ENCODE assay signal across 27 mouse cellular contexts in the genomic region with DNA sequence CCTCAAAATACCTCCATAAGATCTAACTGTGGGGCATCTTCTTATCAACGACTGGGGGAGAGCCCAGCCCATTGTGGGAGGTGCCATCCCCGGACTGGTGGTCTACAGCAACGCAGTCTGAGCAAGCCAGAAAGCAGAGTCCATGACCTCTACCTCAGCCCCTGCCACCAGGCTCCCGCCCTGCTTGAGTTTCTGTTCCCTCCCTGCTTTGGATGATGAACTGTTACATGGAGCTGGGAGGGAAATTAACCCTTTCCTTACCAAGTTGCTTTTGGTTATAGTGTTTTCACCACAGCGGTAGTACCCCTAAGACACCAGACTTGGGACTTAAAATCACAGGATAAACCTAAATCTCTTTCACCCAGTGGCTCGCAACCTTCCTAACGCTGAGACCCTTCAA. TPM values are rescaled to one million over a fixed set of nuclear protein-coding genes. Genes with fewer than 3 reads are reported as not detected.
DNase-seq lines count a peak whose midpoint lies in the region; ATAC-seq and TF ChIP-seq lines count a peak whose summit lies in the region.
"Had no signal": no experiment of that assay in that cellular context is flagged by ENCODE, and none has a peak within 500 bp of the region (broad histone marks: within the 10 kb centered on the region; RNA-seq: fewer than 3 reads in every experiment).

No protein-coding gene starts in this region.

- WGBS in kidney, embryonic 14.5 days = 40% methylated on average over 7 of the region's 7 CpGs
- 43% methylated on average over 7 of the region's 7 CpGs for WGBS in kidney, embryonic 15.5 days
- WGBS in stomach, postnatal 0 days = 43% methylated on average over 7 of the region's 7 CpGs

- H3K27ac ChIP-seq in kidney, embryonic 14.5 days (ENCODE audit: low read depth, low read length) = no peak overlapping the region
- H3K27ac ChIP-seq in kidney, embryonic 15.5 days = no peak overlapping the region
- H3K27ac ChIP-seq in stomach, postnatal 0 days (replicated peaks) = no peak overlapping the region
- H3K27ac ChIP-seq: forebrain, embryonic 12.5 days; forebrain, embryonic 15.5 days; heart, adult 2 months; heart, embryonic 13.5 days; hindbrain, embryonic 12.5 days; hindbrain, embryonic 15.5 days had no signal

- no peak overlapping the region for H3K4me2 ChIP-seq in kidney, embryonic 14.5 days (replicated peaks; ENCODE audit: low read depth, low read length)
- no peak overlapping the region for H3K4me2 ChIP-seq in kidney, embryonic 15.5 days
- H3K4me2 ChIP-seq in stomach, postnatal 0 days (replicated peaks; ENCODE audit: low read depth) = 0 out of 2 replicates have a peak overlapping the region, but pooled peaks have one; percentile 11
- H3K4me2 ChIP-seq: forebrain, embryonic 12.5 days; forebrain, embryonic 15.5 days; heart, embryonic 13.5 days; hindbrain, embryonic 12.5 days; hindbrain, embryonic 15.5 days had no signal

- no peaks in the 10 kb centered on the region for H3K9me3 ChIP-seq in kidney, embryonic 14.5 days (ENCODE audit: control insufficient read depth, low read length)
- no peaks in the 10 kb centered on the region for H3K9me3 ChIP-seq in kidney, embryonic 15.5 days (replicated peaks)
- no peaks in the 10 kb centered on the region for H3K9me3 ChIP-seq in E14TG2a.4 (ENCODE audit: low read length)
- no peaks in the 10 kb centered on the region for H3K9me3 ChIP-seq in stomach, postnatal 0 days (ENCODE audit: control insufficient read depth, low read length)
- H3K9me3 ChIP-seq: forebrain, embryonic 12.5 days; forebrain, embryonic 15.5 days; G1E; heart, embryonic 10.5 days; heart, embryonic 13.5 days; hindbrain, embryonic 12.5 days; hindbrain, embryonic 15.5 days had no signal

- H3K36me3 ChIP-seq in kidney, embryonic 14.5 days (ENCODE audit: control insufficient read depth, insufficient read depth, low read length) = no peaks in the 10 kb centered on the region
- H3K36me3 ChIP-seq in kidney, embryonic 15.5 days = no peaks in the 10 kb centered on the region
- H3K36me3 ChIP-seq in E14TG2a.4 (ENCODE audit: insufficient read depth, low read length) = no peaks in the 10 kb centered on the region
- no peaks in the 10 kb centered on the region for H3K36me3 ChIP-seq in stomach, postnatal 0 days (ENCODE audit: control insufficient read depth, insufficient read depth, low read length)
- H3K36me3 ChIP-seq: forebrain, embryonic 12.5 days; forebrain, embryonic 15.5 days; G1E; heart, embryonic 10.5 days; heart, embryonic 13.5 days; hindbrain, embryonic 12.5 days; hindbrain, embryonic 15.5 days had no signal

- TF ChIP-seq EP300 in stomach, postnatal 0 days (optimal IDR thresholded peaks at IDR 0.05) = no peak

- peak; percentile 63; the same call in 1 of the 2 replicates for ATAC-seq in kidney, embryonic 14.5 days (ENCODE audit: low FRiP score, low TSS enrichment)
- no peak for ATAC-seq in kidney, embryonic 15.5 days (replicated peaks; ENCODE audit: low FRiP score)
- ATAC-seq in stomach, postnatal 0 days (ENCODE audit: low FRiP score, low TSS enrichment) = no peak
- ATAC-seq: forebrain, embryonic 15.5 days; Patski had no signal

- TF ChIP-seq CTCF in E14TG2a.4 (conservative IDR thresholded peaks at IDR 0.05; ENCODE audit: low read length) = no peak
- TF ChIP-seq CTCF in stomach, postnatal 0 days (IDR thresholded peaks at IDR 0.05; ENCODE audit: low read depth) = no peak

- H3K27me3 ChIP-seq in kidney, embryonic 14.5 days (ENCODE audit: control insufficient read depth, insufficient read depth, low read length) = no peaks in the 10 kb centered on the region
- no peaks in the 10 kb centered on the region for H3K27me3 ChIP-seq in kidney, embryonic 15.5 days
- no peaks in the 10 kb centered on the region for H3K27me3 ChIP-seq in E14TG2a.4 (ENCODE audit: insufficient read depth, low read length)
- no peaks in the 10 kb centered on the region for H3K27me3 ChIP-seq in stomach, postnatal 0 days (ENCODE audit: control insufficient read depth, insufficient read depth, low read length)
- H3K27me3 ChIP-seq: forebrain, embryonic 12.5 days; forebrain, embryonic 15.5 days; hindbrain, embryonic 15.5 days; Patski had no signal

- H3K9ac ChIP-seq in kidney, embryonic 14.5 days (ENCODE audit: low read depth, low read length) = no peak overlapping the region
- no peak overlapping the region for H3K9ac ChIP-seq in kidney, embryonic 15.5 days
- H3K9ac ChIP-seq in stomach, postnatal 0 days (ENCODE audit: low read length) = no peak overlapping the region
- H3K9ac ChIP-seq: forebrain, embryonic 12.5 days; forebrain, embryonic 15.5 days; heart, embryonic 13.5 days; hindbrain, embryonic 12.5 days; hindbrain, embryonic 15.5 days had no signal

- intact Hi-C loops in heart, postnatal 36 days (cut with DNase I) = loop anchor here (2.0 kb wide), 1 partner anchor 25 kb away; no protein-coding TSS in a partner anchor

- DNase-seq in embryo, embryonic 11 days = peak; percentile 35
- DNase-seq in embryo, embryonic 10 days (ENCODE audit: low spot score) = no peak
- no peak for DNase-seq in stomach, postnatal 0 days (ENCODE audit: low spot score)
- DNase-seq in heart, postnatal 36 days = no peak
- DNase-seq: adrenal gland, postnatal 10 days; adrenal gland, postnatal 36 days; cerebellum, adult 18-20 months; cerebellum, adult 9-10 months; cerebellum, postnatal 25 days; gastrocnemius, postnatal 25 days; heart, adult 2 months; heart, postnatal 14 days had no signal

- no peak overlapping the region for H3K4me3 ChIP-seq in kidney, embryonic 14.5 days (ENCODE audit: low read length)
- H3K4me3 ChIP-seq in kidney, embryonic 15.5 days (replicated peaks) = no peak overlapping the region
- H3K4me3 ChIP-seq in E14TG2a.4 (replicated peaks; ENCODE audit: low read length) = 0 out of 2 replicates have a peak overlapping the region, but pooled peaks have one; percentile 20
- H3K4me3 ChIP-seq in stomach, postnatal 0 days (ENCODE audit: low read depth, low read length) = no peak overlapping the region
- H3K4me3 ChIP-seq: forebrain, embryonic 12.5 days; forebrain, embryonic 15.5 days; heart, adult 2 months; heart, embryonic 10.5 days; heart, embryonic 13.5 days; hindbrain, embryonic 12.5 days; hindbrain, embryonic 15.5 days had no signal

- H3K4me1 ChIP-seq in kidney, embryonic 14.5 days (ENCODE audit: control insufficient read depth, insufficient read depth, low read length) = peaks cover 23% of the 10 kb centered on the region
- H3K4me1 ChIP-seq in kidney, embryonic 15.5 days = peaks cover 59% of the 10 kb centered on the region
- peaks cover 73% of the 10 kb centered on the region for H3K4me1 ChIP-seq in E14TG2a.4 (replicated peaks; ENCODE audit: low read depth, low read length)
- H3K4me1 ChIP-seq in stomach, postnatal 0 days (replicated peaks; ENCODE audit: control insufficient read depth, insufficient read depth) = no peaks in the 10 kb centered on the region
- H3K4me1 ChIP-seq: forebrain, embryonic 12.5 days; forebrain, embryonic 15.5 days; hindbrain, embryonic 15.5 days had no signal

RNA-seq across cellular contexts. Expression of gene Fam131c, which starts 16.0 kb away (rescaled TPM):
- polyA plus RNA-seq in kidney, embryonic 14.5 days (2014; fragmentation: Nextera tagmentation; extraction: Ambion mirVana) = 1.9 and 2.5 TPM in 2 replicates
- 2.0 and 2.4 TPM in 2 replicates for polyA plus RNA-seq in kidney, embryonic 15.5 days (2015; fragmentation: Nextera tagmentation; extraction: Ambion mirVana)
- 3.4 and 3.6 TPM in 2 replicates for polyA plus RNA-seq in stomach, postnatal 0 days (2015; fragmentation: Nextera tagmentation; extraction: Ambion mirVana)
- 1 to 10 TPM; 1.6 to 1.7 TPM for total RNA-seq in heart, postnatal 36 days (2021)
- total RNA-seq: common myeloid progenitor, adult 5-6 weeks; G1E; hematopoietic stem cell, adult 5-6 weeks had no signal
- polyA plus RNA-seq: G1E had no signal

RNA-seq across cellular contexts. Expression of gene Clcnka, which starts 46.6 kb away (rescaled TPM):
- polyA plus RNA-seq in kidney, embryonic 14.5 days (2014; fragmentation: Nextera tagmentation; extraction: Ambion mirVana) = 2.0 and 3.9 TPM in 2 replicates
- 7.6 and 8.5 TPM in 2 replicates for polyA plus RNA-seq in kidney, embryonic 15.5 days (2015; fragmentation: Nextera tagmentation; extraction: Ambion mirVana)
- 0.08 TPM in 1 of 2 replicates, not detected in the other for polyA plus RNA-seq in stomach, postnatal 0 days (2015; fragmentation: Nextera tagmentation; extraction: Ambion mirVana)
- not detected for total RNA-seq in heart, postnatal 36 days (2021)
- total RNA-seq: adrenal gland, adult 18-20 months; adrenal gland, postnatal 10 days; adrenal gland, postnatal 36 days; common myeloid progenitor, adult 5-6 weeks; G1E; gastrocnemius, adult 8-10 months; heart, adult 2 months; heart, postnatal 14 days; hematopoietic stem cell, adult 5-6 weeks had no signal
- polyA plus RNA-seq: forebrain, embryonic 12.5 days; forebrain, embryonic 15.5 days; G1E; heart, embryonic 13.5 days had no signal

RNA-seq across cellular contexts. Expression of gene Epha2, which starts 50.9 kb away (rescaled TPM):
- polyA plus RNA-seq in kidney, embryonic 14.5 days (2014; fragmentation: Nextera tagmentation; extraction: Ambion mirVana) = 3.7 and 3.9 TPM in 2 replicates
- polyA plus RNA-seq in kidney, embryonic 15.5 days (2015; fragmentation: Nextera tagmentation; extraction: Ambion mirVana) = 6.8 and 7.1 TPM in 2 replicates
- polyA plus RNA-seq in stomach, postnatal 0 days (2015; fragmentation: Nextera tagmentation; extraction: Ambion mirVana) = 3.9 and 4.9 TPM in 2 replicates
- 1 to 10 TPM; 5.4 to 7.0 TPM for total RNA-seq in heart, postnatal 36 days (2021)
- total RNA-seq: G1E; hematopoietic stem cell, adult 5-6 weeks had no signal
- polyA plus RNA-seq: G1E had no signal
